In the genomic region with DNA sequence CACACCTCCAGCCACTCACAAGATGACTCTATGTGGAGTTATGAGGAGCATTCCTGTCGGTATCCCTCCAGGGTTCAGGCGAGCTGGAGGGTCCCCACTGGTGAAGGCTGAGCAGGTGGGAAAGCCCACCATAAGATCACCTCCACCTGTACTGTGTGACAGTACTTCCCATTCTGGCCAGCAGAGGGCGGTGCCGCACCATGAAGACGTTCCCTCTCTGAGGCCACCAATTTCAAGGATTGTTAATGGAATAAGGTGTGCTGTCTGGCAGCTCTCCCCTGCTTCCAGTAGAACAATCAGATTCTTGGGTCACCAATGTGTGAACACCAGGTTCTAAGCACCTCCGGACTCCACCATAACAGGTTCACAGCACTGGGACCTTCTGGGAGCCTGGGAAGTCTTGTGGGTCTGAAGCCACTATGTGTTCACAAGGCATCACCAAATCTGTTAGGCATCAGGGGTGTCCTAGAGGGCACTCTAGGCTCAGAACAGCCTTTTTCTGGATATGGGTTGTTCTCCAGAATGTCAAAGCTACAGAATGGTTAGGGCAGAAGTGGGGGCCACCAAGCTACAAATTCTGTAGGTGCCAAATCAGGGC, we compare ENCODE assay signal across 8 mouse cellular contexts. TPM values are rescaled to one million over a fixed set of nuclear protein-coding genes. Genes with fewer than 3 reads are reported as not detected.
DNase-seq lines count a peak whose midpoint lies in the region; ATAC-seq lines count a peak whose summit lies in the region.

No protein-coding gene starts in this region.

- H3K4me2 ChIP-seq in hindbrain, embryonic 16.5 days (ENCODE audit: low read length) = no peak overlapping the region

- DNase-seq in ZHBTc4 (ENCODE audit: low read depth, low spot score) = peak; percentile 71
- DNase-seq in cerebellum, postnatal 10 days = peak; percentile 95 to 98
- peak; percentile 83 to 89 for DNase-seq in frontal cortex, postnatal 25 days (ENCODE audit: low spot score in 2 of 2)
- DNase-seq in left cerebral cortex, adult 11 months (ENCODE audit: low spot score) = peak; percentile 40
- peak; percentile 63 for DNase-seq in right cerebral cortex, postnatal 25 days
- peak; percentile 78 to 81 for DNase-seq in urinary bladder, postnatal 36 days (ENCODE audit: low spot score in 2 of 2)

- ATAC-seq in hindbrain, embryonic 16.5 days = peak; percentile 82
- ATAC-seq in megakaryocyte progenitor cell, adult 5-6 weeks (replicated peaks; ENCODE audit: poor library complexity) = peak; percentile 81

- H3K4me1 ChIP-seq in hindbrain, embryonic 16.5 days (ENCODE audit: control insufficient read depth, insufficient read depth, low read depth, low read length) = peaks cover 11% of the 10 kb centered on the region

- no peak overlapping the region for H3K9ac ChIP-seq in hindbrain, embryonic 16.5 days (ENCODE audit: low read depth, low read length)

- WGBS in hindbrain, embryonic 16.5 days = 3% methylated on average over 6 of the region's 6 CpGs

- H3K9me3 ChIP-seq in hindbrain, embryonic 16.5 days (ENCODE audit: control insufficient read depth, low read length) = no peaks in the 10 kb centered on the region

- H3K36me3 ChIP-seq in hindbrain, embryonic 16.5 days (ENCODE audit: control insufficient read depth, insufficient read depth, low read length) = no peaks in the 10 kb centered on the region

- no peak overlapping the region for H3K4me3 ChIP-seq in hindbrain, embryonic 16.5 days (ENCODE audit: low read length)

- H3K27ac ChIP-seq in hindbrain, embryonic 16.5 days (ENCODE audit: low read depth, low read length) = no peak overlapping the region

- H3K27me3 ChIP-seq in hindbrain, embryonic 16.5 days (replicated peaks; ENCODE audit: control insufficient read depth, insufficient read depth, low read length) = 0 out of 2 replicates have a peak, but pooled peaks cover 3% of the 10 kb centered on the region

RNA-seq across cellular contexts. Expression of gene Atoh8, which starts 49.4 kb away (rescaled TPM):
- 3.9 and 4.7 TPM in 2 replicates for polyA plus RNA-seq in hindbrain, embryonic 16.5 days (2015; fragmentation: Nextera tagmentation; extraction: Ambion mirVana)
- total RNA-seq in megakaryocyte progenitor cell, adult 5-6 weeks (2015) = not detected in 2 replicates
- not detected in 2 replicates for total RNA-seq in megakaryocyte progenitor cell, adult 5-6 weeks (2017)

Comparison
In these comparisons a context has a peak if more than half of its experiments do, and no peak if none do; other contexts are left out.
1. DNase-seq: peak in every context shown above with its lines; median percentile 96 in cerebellum, postnatal 10 days; 86 in frontal cortex, postnatal 25 days; 80 in urinary bladder, postnatal 36 days; 71 in ZHBTc4; 63 in right cerebral cortex, postnatal 25 days; 40 in left cerebral cortex, adult 11 months.